Mouse (Mus musculus) CH12.LX (cell line): ENCODE results near the gene Ppp1r14d. TPM values are rescaled to one million over a fixed set of nuclear protein-coding genes. Genes with fewer than 3 reads are reported as not detected.

Source experiments
- DNase-seq: peaks from one replicate; pipeline ENCODE4 v3.0.0-alpha.2; 2013; ENCODE audit errors: extremely low read depth
- H3K27ac ChIP-seq: 2 replicates; pipeline ENCODE4 v1.5.1; 2012; ENCODE audit warnings: low read depth, mild to moderate bottlenecking, control low read depth, moderate library complexity; ENCODE audit not compliant: insufficient read depth
- H3K27me3 ChIP-seq: replicated peaks from 2 replicates; pipeline ENCODE3; 2012; ENCODE audit warnings: inconsistent platforms
- H3K36me3 ChIP-seq, 2 experiments: replicated peaks in 1 of 2; 2 replicates each; pipeline versions ENCODE3 to v1.6.1; 2012; ENCODE audit warnings: inconsistent platforms in 1 of 2, low read length in 1 of 2, mild to moderate bottlenecking in 1 of 2, mixed read lengths in 1 of 2, moderate library complexity in 1 of 2; ENCODE audit not compliant: control insufficient read depth in 1 of 2, insufficient read depth in 1 of 2
- H3K4me1 ChIP-seq, 2 experiments: 2 replicates each; pipeline ENCODE4 v1.6.1; 2012; ENCODE audit warnings: inconsistent platforms in 1 of 2, moderate library complexity in 1 of 2; ENCODE audit not compliant: insufficient read depth in 2 of 2, control insufficient read depth in 1 of 2
- H3K4me2 ChIP-seq: 2 replicates; pipeline ENCODE4 v1.6.1; 2012; ENCODE audit warnings: low read depth, mild to moderate bottlenecking, control low read depth; ENCODE audit not compliant: poor library complexity, insufficient read depth, severe bottlenecking
- H3K4me3 ChIP-seq, 3 experiments: fragments of 150-350 bp in 1 of 3; sonication (generic) in 1 of 3; replicated peaks in 1 of 3; 2 replicates each; pipeline versions ENCODE3 to v1.5.1; 2011 to 2012; ENCODE audit warnings: low read depth in 2 of 3, low read length in 2 of 3, mild to moderate bottlenecking in 2 of 3, moderate library complexity in 2 of 3, control low read depth in 1 of 3, improper control_type of control experiment in 1 of 3, inconsistent platforms in 1 of 3, mixed read lengths in 1 of 3; ENCODE audit not compliant: poor library complexity in 1 of 3
- H3K79me2 ChIP-seq: replicated peaks from 2 replicates; pipeline ENCODE4 v1.6.1; 2012; ENCODE audit warnings: mild to moderate bottlenecking, moderate library complexity; ENCODE audit not compliant: control insufficient read depth, poor library complexity, insufficient read depth, severe bottlenecking; ENCODE audit errors: extremely low read depth
- H3K9ac ChIP-seq: 2 replicates; pipeline ENCODE4 v1.6.1; 2012; ENCODE audit warnings: low read depth, mild to moderate bottlenecking, control low read depth, moderate library complexity; ENCODE audit not compliant: insufficient read depth
- H3K9me3 ChIP-seq: replicated peaks from 2 replicates; pipeline ENCODE3; 2012; ENCODE audit warnings: low read length, inconsistent platforms, mixed read lengths
- BHLHE40 ChIP-seq: IDR thresholded peaks from 2 replicates; pipeline ENCODE4 v1.6.1; 2011; ENCODE audit warnings: mild to moderate bottlenecking, low read depth, low read length, improper control_type of control experiment
- CHD1 ChIP-seq: IDR thresholded peaks from 2 replicates; pipeline ENCODE4 v1.6.1; 2012; ENCODE audit warnings: low read depth, low read length, improper control_type of control experiment, inconsistent platforms
- CTCF ChIP-seq, 2 experiments: IDR thresholded peaks in 1 of 2; conservative IDR thresholded peaks in 1 of 2; 2 replicates each; pipeline ENCODE4 v1.5.1; 2011 to 2012; ENCODE audit warnings: low read depth in 2 of 2, low read length in 2 of 2, improper control_type of control experiment in 1 of 2, inconsistent platforms in 1 of 2, mild to moderate bottlenecking in 1 of 2, moderate library complexity in 1 of 2
- E2F4 ChIP-seq: IDR thresholded peaks from 2 replicates; pipeline ENCODE4 v1.6.1; 2011; ENCODE audit warnings: low read depth, low read length, improper control_type of control experiment; ENCODE audit not compliant: insufficient replicate concordance
- ELF1 ChIP-seq: IDR thresholded peaks from 2 replicates; pipeline ENCODE4 v1.6.1; 2014; ENCODE audit warnings: low read depth, mild to moderate bottlenecking, inconsistent platforms, low read length, improper control_type of control experiment
- EP300 ChIP-seq: IDR thresholded peaks from 2 replicates; pipeline ENCODE4 v1.6.1; 2011; ENCODE audit warnings: low read length, improper control_type of control experiment
- ETS1 ChIP-seq: conservative IDR thresholded peaks from 2 replicates; pipeline ENCODE4 v1.6.1; 2012; ENCODE audit warnings: low read depth, mild to moderate bottlenecking, inconsistent platforms, low read length, improper control_type of control experiment, moderate library complexity
- GABPA ChIP-seq: IDR thresholded peaks from 2 replicates; pipeline ENCODE4 v1.6.1; 2012; ENCODE audit warnings: low read depth, low read length, improper control_type of control experiment, inconsistent platforms; ENCODE audit not compliant: insufficient replicate concordance
- JUN ChIP-seq: IDR thresholded peaks from 2 replicates; pipeline ENCODE4 v1.6.1; 2011; ENCODE audit warnings: low read depth, mild to moderate bottlenecking, low read length, improper control_type of control experiment, moderate library complexity; ENCODE audit not compliant: insufficient read depth
- JUND ChIP-seq: conservative IDR thresholded peaks from 2 replicates; pipeline ENCODE4 v1.6.1; 2011; ENCODE audit warnings: low read depth, low read length, improper control_type of control experiment
- KAT2A ChIP-seq: IDR thresholded peaks from 2 replicates; pipeline ENCODE4 v1.6.1; 2012; ENCODE audit warnings: low read length, improper control_type of control experiment, inconsistent platforms; ENCODE audit not compliant: insufficient replicate concordance
- MAFK ChIP-seq: IDR thresholded peaks from 2 replicates; pipeline ENCODE4 v1.6.1; 2011; ENCODE audit warnings: low read length, improper control_type of control experiment; ENCODE audit not compliant: insufficient replicate concordance
- MAX ChIP-seq: IDR thresholded peaks from 2 replicates; pipeline ENCODE4 v1.6.1; 2011; ENCODE audit warnings: low read length, improper control_type of control experiment
- MAZ ChIP-seq: IDR thresholded peaks from 2 replicates; pipeline ENCODE4 v1.6.1; 2012; ENCODE audit warnings: low read depth, mild to moderate bottlenecking, inconsistent platforms, low read length, improper control_type of control experiment, moderate library complexity
- MYC ChIP-seq: IDR thresholded peaks from 2 replicates; pipeline ENCODE4 v1.6.1; 2011; ENCODE audit warnings: low read depth, mild to moderate bottlenecking, improper control_type of control experiment, low read length
- POLR2AphosphoS2 ChIP-seq: IDR thresholded peaks from 2 replicates; pipeline ENCODE4 v1.6.1; 2011; ENCODE audit warnings: low read depth, low read length, improper control_type of control experiment
- RCOR1 ChIP-seq: conservative IDR thresholded peaks from 2 replicates; pipeline ENCODE4 v1.6.1; 2012; ENCODE audit warnings: low read depth, mild to moderate bottlenecking, inconsistent platforms, low read length, improper control_type of control experiment
- TCF12 ChIP-seq: IDR thresholded peaks from 2 replicates; pipeline ENCODE4 v1.6.1; 2014; ENCODE audit warnings: low read depth, mild to moderate bottlenecking, inconsistent platforms, low read length, improper control_type of control experiment
- USF1 ChIP-seq: IDR thresholded peaks from 2 replicates; pipeline ENCODE4 v1.6.1; 2014; ENCODE audit warnings: low read depth, mild to moderate bottlenecking, inconsistent platforms, low read length, improper control_type of control experiment
- ZKSCAN1 ChIP-seq: IDR thresholded peaks from 2 replicates; pipeline ENCODE4 v1.6.1; 2012; ENCODE audit warnings: low read depth, inconsistent platforms, low read length, improper control_type of control experiment, borderline replicate concordance
- ZMIZ1 ChIP-seq: IDR thresholded peaks from 2 replicates; pipeline ENCODE4 v1.6.1; 2012; ENCODE audit warnings: low read depth, mild to moderate bottlenecking, inconsistent platforms, low read length, improper control_type of control experiment
- dilution Hi-C: fragments of 300-500 bp; cut with MboI; formaldehyde crosslinking; loops from 2 replicates; pipeline ENCODE4 v1.14.3; 2020; ENCODE audit warnings: low sequenced_read_pairs; ENCODE audit not compliant: extremely low pct_unique_long_range_greater_than_20kb, extremely low pct_ligation_motif_present
- in situ Hi-C: fragments of 300-500 bp; cut with MboI; formaldehyde crosslinking; loops from 3 replicates; pipeline ENCODE4 v1.14.3; 2019; ENCODE audit warnings: low sequenced_read_pairs, low pct_ligation_motif_present, low pct_unique_long_range_greater_than_20kb, mixed read lengths
- polyA plus RNA-seq: library from polyadenylated mRNA; unstranded; fragments of >175 nt; gene quantifications from 2 replicates; pipeline ENCODE4 v1.2.1, GENCODE M21; 2012; ENCODE audit warnings: low read depth; ENCODE audit not compliant: insufficient read length
- total RNA-seq, 2 experiments: library from RNA; depleted of rRNA; stranded (reverse); fragments of 300-350 nt in 1 of 2; fragments of >200 nt in 1 of 2; gene quantifications; 2 replicates each; pipeline ENCODE4 v1.2.3; 2012 to 2014

The Ppp1r14d gene
- total RNA-seq (2012; rRNA removed) = not detected in 2 replicates
- total RNA-seq (2014; rRNA removed) = not detected in 2 replicates
- not detected in 2 replicates for polyA plus RNA-seq

GRCm38 (mm10) chr2:119229775-119230704, at the start of gene Ppp1r14d:
Gene Ppp1r14d (minus strand): TSS chr2:119229906.
- Histone ChIP-seq H3K4me2 (no peak within 1 kb of the TSS), H3K4me3 (no peak within 1 kb of the TSS), H3K9me3 (no peaks in the 10 kb centered on the region), H3K27ac (no peak within 1 kb of the TSS), H3K9ac (no peak within 1 kb of the TSS), H3K79me2 (no peaks in the 10 kb centered on the region), H3K4me1 (no peaks in the 10 kb centered on the region; a peak in 1 of 4 replicates), H3K27me3 (no peaks in the 10 kb centered on the region), H3K36me3 (no peaks in the 10 kb centered on the region)
- TF ChIP-seq BHLHE40 = no peak
- no peak for TF ChIP-seq MYC
- TF ChIP-seq TCF12 = no peak
- TF ChIP-seq ETS1 = no peak
- TF ChIP-seq POLR2AphosphoS2 = no peak
- TF ChIP-seq MAFK = no peak
- no peak for TF ChIP-seq CTCF (conservative IDR thresholded peaks at IDR 0.05 in 1 of 2, IDR thresholded peaks at IDR 0.05 in 1 of 2; ENCODE audit: low read depth in 2 of 2, low read length in 2 of 2)
- TF ChIP-seq ZMIZ1 = no peak
- TF ChIP-seq CHD1 = no peak
- TF ChIP-seq GABPA = no peak
- no peak for TF ChIP-seq ZKSCAN1
- no peak for TF ChIP-seq USF1
- no peak for TF ChIP-seq E2F4
- no peak for TF ChIP-seq KAT2A
- TF ChIP-seq EP300 = no peak
- no peak for TF ChIP-seq RCOR1
- no peak for TF ChIP-seq JUN
- no peak for TF ChIP-seq MAX
- no peak for TF ChIP-seq ELF1
- DNase-seq = no peak
- dilution Hi-C loops = no loop called here
- in situ Hi-C loops = no loop called here

- H3K4me3 ChIP-seq = no peak overlapping the region
- peaks cover 1% of the 10 kb centered on the region for H3K27me3 ChIP-seq
- H3K27ac ChIP-seq = no peak overlapping the region
- dilution Hi-C loops = no loop called here
- no peak overlapping the region for H3K4me2 ChIP-seq
- no peak overlapping the region for H3K9ac ChIP-seq
- no peak for TF ChIP-seq CTCF (conservative IDR thresholded peaks at IDR 0.05 in 1 of 2, IDR thresholded peaks at IDR 0.05 in 1 of 2; ENCODE audit: low read depth in 2 of 2, low read length in 2 of 2)
- TF ChIP-seq MAZ = no peak
- no peak for TF ChIP-seq JUND
- TF ChIP-seq E2F4 = no peak
- no peak for TF ChIP-seq CHD1
- TF ChIP-seq, all 38 proteins: peak for 0
- H3K36me3 ChIP-seq = no peaks in the 10 kb centered on the region
- H3K79me2 ChIP-seq = no peaks in the 10 kb centered on the region
- H3K9me3 ChIP-seq = no peaks in the 10 kb centered on the region
- in situ Hi-C loops = no loop called here
- no peak for DNase-seq
- H3K4me1 ChIP-seq = peaks cover 3 to 7% of the 10 kb centered on the region in 2 experiments
Measured at GRCm38 (mm10) chr2:119277810-119278209, 48.1 kb upstream of the Ppp1r14d start.
